Mouse (Mus musculus) bone marrow macrophage, adult 2 months (primary cell): ENCODE measurements around the gene Slc6a9. TPM values are rescaled to one million over a fixed set of nuclear protein-coding genes. Genes with fewer than 3 reads are reported as not detected.
A peak's percentile ranks its signal among the peaks of the same experiment; 100 is the strongest.

Source experiments
- H3K27ac ChIP-seq: 2 replicates; pipeline ENCODE4 v1.5.1; 2012; ENCODE audit warnings: low read depth, low read length; ENCODE audit not compliant: insufficient read depth
- H3K4me1 ChIP-seq: 2 replicates; pipeline ENCODE4 v1.6.1; 2012; ENCODE audit warnings: low read length; ENCODE audit not compliant: control insufficient read depth, insufficient read depth
- H3K4me3 ChIP-seq: 2 replicates; pipeline ENCODE4 v1.5.1; 2012; ENCODE audit warnings: mild to moderate bottlenecking, low read length, moderate library complexity; ENCODE audit not compliant: insufficient read depth
- CTCF ChIP-seq: IDR thresholded peaks from 2 replicates; pipeline ENCODE4 v1.5.1; 2012; ENCODE audit warnings: low read depth, mild to moderate bottlenecking, low read length, moderate library complexity
- POLR2A ChIP-seq: IDR thresholded peaks from 2 replicates; pipeline ENCODE4 v1.6.1; 2012; ENCODE audit warnings: mild to moderate bottlenecking, low read depth, low read length, borderline replicate concordance
- polyA plus RNA-seq: library from polyadenylated mRNA; stranded (reverse); fragments of >200 nt; gene quantifications from 2 replicates; pipeline ENCODE4 v1.2.4, GENCODE M21; 2012; ENCODE audit not compliant: missing spikeins, insufficient read depth, insufficient read length

Gene Slc6a9
- polyA plus RNA-seq, 1 experiment, result 2.2 TPM

- no peak overlapping the region for H3K27ac ChIP-seq
- TF ChIP-seq POLR2A (no peak), CTCF (no peak)
- H3K4me3 ChIP-seq, result no peak overlapping the region
- no peaks in the 10 kb centered on the region for H3K4me1 ChIP-seq
Observed at GRCm38 (mm10) chr4:117849063-117849462, 14.8 kb downstream of the Slc6a9 start.

GRCm38 (mm10) chr4:117849506-117849905 is 15.2 kb downstream of the Slc6a9 start:
- no peak overlapping the region for H3K4me3 ChIP-seq
- no peaks in the 10 kb centered on the region for H3K4me1 ChIP-seq
- no peak overlapping the region for H3K27ac ChIP-seq
- TF ChIP-seq POLR2A (no peak), CTCF (no peak)

- Histone ChIP-seq H3K4me3 (no peak overlapping the region), H3K4me1 (peaks cover 2% of the 10 kb centered on the region; the same call in 1 of the 2 replicates), H3K27ac (no peak overlapping the region)
- TF ChIP-seq POLR2A (no peak), CTCF (no peak)
Observed at GRCm38 (mm10) chr4:117850176-117850575, 15.9 kb downstream of the Slc6a9 start.

- no peak overlapping the region for H3K27ac ChIP-seq
- TF ChIP-seq CTCF, result no peak
- TF ChIP-seq POLR2A, result no peak
- peaks cover 2% of the 10 kb centered on the region; the same call in 1 of the 2 replicates for H3K4me1 ChIP-seq
- H3K4me3 ChIP-seq, result no peak overlapping the region
Observed at GRCm38 (mm10) chr4:117850871-117851270, 16.6 kb downstream of the Slc6a9 start.

GRCm38 (mm10) chr4:117852152-117852868 is 18.0 kb downstream of the Slc6a9 start:
- H3K4me3 ChIP-seq, result no peak overlapping the region
- no peak for TF ChIP-seq POLR2A
- no peak for TF ChIP-seq CTCF
- peaks cover 2% of the 10 kb centered on the region; the same call in 1 of the 2 replicates for H3K4me1 ChIP-seq
- no peak overlapping the region for H3K27ac ChIP-seq

- H3K4me1 ChIP-seq, result peaks cover 2% of the 10 kb centered on the region; the same call in 1 of the 2 replicates
- no peak overlapping the region for H3K4me3 ChIP-seq
- no peak overlapping the region for H3K27ac ChIP-seq
- no peak for TF ChIP-seq CTCF
- TF ChIP-seq POLR2A, result no peak
Observed at GRCm38 (mm10) chr4:117855146-117855545, 20.8 kb downstream of the Slc6a9 start.

- Histone ChIP-seq H3K27ac (no peak overlapping the region), H3K4me1 (peaks cover 2% of the 10 kb centered on the region; the same call in 1 of the 2 replicates), H3K4me3 (no peak overlapping the region)
- TF ChIP-seq POLR2A (no peak), CTCF (peak; percentile 59)
Observed at GRCm38 (mm10) chr4:117858794-117859193, 24.5 kb downstream of the Slc6a9 start.

GRCm38 (mm10) chr4:117860570-117860969 is 26.3 kb downstream of the Slc6a9 start:
- H3K27ac ChIP-seq, result no peak overlapping the region
- H3K4me3 ChIP-seq, result no peak overlapping the region
- TF ChIP-seq POLR2A (no peak), CTCF (no peak)
- no peaks in the 10 kb centered on the region for H3K4me1 ChIP-seq

GRCm38 (mm10) chr4:117862823-117863222 is 28.5 kb downstream of the Slc6a9 start:
- Histone ChIP-seq H3K4me3 (no peak overlapping the region), H3K4me1 (no peaks in the 10 kb centered on the region), H3K27ac (no peak overlapping the region)
- TF ChIP-seq CTCF, result no peak
- TF ChIP-seq POLR2A, result no peak

GRCm38 (mm10) chr4:117866083-117866482 is 31.8 kb downstream of the Slc6a9 start:
- Histone ChIP-seq H3K4me3 (no peak overlapping the region), H3K4me1 (no peaks in the 10 kb centered on the region), H3K27ac (no peak overlapping the region)
- TF ChIP-seq CTCF (no peak), POLR2A (no peak)

GRCm38 (mm10) chr4:117867000-117867399 is 32.7 kb downstream of the Slc6a9 start:
- TF ChIP-seq POLR2A, result no peak
- no peak for TF ChIP-seq CTCF
- Histone ChIP-seq H3K4me3 (no peak overlapping the region), H3K27ac (no peak overlapping the region), H3K4me1 (no peaks in the 10 kb centered on the region)
